Mouse (Mus musculus): Measurements from ENCODE around the gene Nr2f2. TPM values are rescaled to one million over a fixed set of nuclear protein-coding genes. Genes with fewer than 3 reads are reported as not detected.

The Nr2f2 gene
- total and polyA plus RNA-seq, 2 experiments from 2014 or later, result 43.1 to 74.2 TPM

GRCm38 (mm10) chr7:70366808-70367095 is 217 bp upstream of the Nr2f2 start:
- Histone ChIP-seq H3K9me3 (ENCODE audit: low read length) (no peaks in the 10 kb centered on the region), H3K27me3 (ENCODE audit: insufficient read depth, low read length) (peaks cover 22% of the 10 kb centered on the region), H3K4me2 (ENCODE audit: low read depth, low read length) (peak overlapping the region; percentile 77), H3K27ac (peak overlapping the region; percentile 82), H3K36me3 (ENCODE audit: insufficient read depth, low read length) (no peaks in the 10 kb centered on the region), H3K9ac (replicated peaks; ENCODE audit: low read length) (peak overlapping the region; percentile 69), H3K4me1 (ENCODE audit: insufficient read depth, low read length) (no peaks in the 10 kb centered on the region), H3K4me3 (ENCODE audit: low read length) (peak overlapping the region; percentile 48)
- ATAC-seq (no peak), DNase-seq (ENCODE audit: low spot score) (no peak)
- no peak for TF ChIP-seq CTCF (IDR thresholded peaks at IDR 0.05; ENCODE audit: low read depth)
- WGBS, result 14% methylated on average over 1 of the region's 1 CpGs

GRCm38 (mm10) chr7:70365401-70365811 is 1.1 kb downstream of the Nr2f2 start:
- H3K4me3 ChIP-seq (ENCODE audit: low read length), result peak overlapping the region; percentile 48
- under 1% methylated on average over 17 of the region's 17 CpGs for WGBS
- TF ChIP-seq CTCF (IDR thresholded peaks at IDR 0.05; ENCODE audit: low read depth), result no peak
- ATAC-seq (no peak), DNase-seq (ENCODE audit: low spot score) (peak; percentile 61)
- H3K27me3 ChIP-seq (ENCODE audit: insufficient read depth, low read length), result peaks cover 18% of the 10 kb centered on the region
- peak overlapping the region; percentile 82 for H3K27ac ChIP-seq
- H3K36me3 ChIP-seq (ENCODE audit: insufficient read depth, low read length), result no peaks in the 10 kb centered on the region
- no peaks in the 10 kb centered on the region for H3K4me1 ChIP-seq (ENCODE audit: insufficient read depth, low read length)
- H3K9ac ChIP-seq (replicated peaks; ENCODE audit: low read length), result peak overlapping the region; percentile 69
- H3K9me3 ChIP-seq (ENCODE audit: low read length), result no peaks in the 10 kb centered on the region
- H3K4me2 ChIP-seq (ENCODE audit: low read depth, low read length), result peak overlapping the region; percentile 77

GRCm38 (mm10) chr7:70364798-70365197 is 1.7 kb downstream of the Nr2f2 start:
- no peaks in the 10 kb centered on the region for H3K36me3 ChIP-seq (ENCODE audit: insufficient read depth, low read length)
- no peaks in the 10 kb centered on the region for H3K9me3 ChIP-seq (ENCODE audit: low read length)
- peak; percentile 72 for TF ChIP-seq CTCF (IDR thresholded peaks at IDR 0.05; ENCODE audit: low read depth)
- ATAC-seq (no peak), DNase-seq (ENCODE audit: low spot score) (peak; percentile 80)
- peak overlapping the region; percentile 82 for H3K27ac ChIP-seq
- peak overlapping the region; percentile 48 for H3K4me3 ChIP-seq (ENCODE audit: low read length)
- peak overlapping the region; percentile 69 for H3K9ac ChIP-seq (replicated peaks; ENCODE audit: low read length)
- H3K4me2 ChIP-seq (ENCODE audit: low read depth, low read length), result peak overlapping the region; percentile 77
- H3K27me3 ChIP-seq (ENCODE audit: insufficient read depth, low read length), result peaks cover 18% of the 10 kb centered on the region
- no peaks in the 10 kb centered on the region for H3K4me1 ChIP-seq (ENCODE audit: insufficient read depth, low read length)
- WGBS, result 0% methylated on average over 3 of the region's 3 CpGs

- WGBS, result 37% methylated on average over 4 of the region's 4 CpGs
- peak; percentile 8 for DNase-seq (ENCODE audit: low spot score)
- no peak overlapping the region; the same call in 1 of the 2 replicates for H3K27ac ChIP-seq
- no peak for ATAC-seq
- H3K36me3 ChIP-seq (ENCODE audit: insufficient read depth, low read length), result no peaks in the 10 kb centered on the region
- no peaks in the 10 kb centered on the region for H3K9me3 ChIP-seq (ENCODE audit: low read length)
- H3K4me2 ChIP-seq (ENCODE audit: low read depth, low read length), result peak overlapping the region; percentile 77
- no peak for TF ChIP-seq CTCF (IDR thresholded peaks at IDR 0.05; ENCODE audit: low read depth)
- H3K27me3 ChIP-seq (ENCODE audit: insufficient read depth, low read length), result peaks cover 14% of the 10 kb centered on the region
- H3K9ac ChIP-seq (replicated peaks; ENCODE audit: low read length), result 0 out of 2 replicates have a peak overlapping the region, but pooled peaks have one; percentile 33
- peak overlapping the region; percentile 16; the same call in 1 of the 2 replicates for H3K4me3 ChIP-seq (ENCODE audit: low read length)
- no peaks in the 10 kb centered on the region for H3K4me1 ChIP-seq (ENCODE audit: insufficient read depth, low read length)
Observed at GRCm38 (mm10) chr7:70363351-70363750, 3.2 kb downstream of the Nr2f2 start.

GRCm38 (mm10) chr7:70362526-70363170 is 3.9 kb downstream of the Nr2f2 start:
- ATAC-seq, result no peak
- Histone ChIP-seq H3K4me3 (ENCODE audit: low read length) (peak overlapping the region; percentile 78), H3K36me3 (ENCODE audit: insufficient read depth, low read length) (no peaks in the 10 kb centered on the region), H3K9me3 (ENCODE audit: low read length) (no peaks in the 10 kb centered on the region), H3K27ac (peak overlapping the region; percentile 96; the same call in 1 of the 2 replicates), H3K4me1 (ENCODE audit: insufficient read depth, low read length) (no peaks in the 10 kb centered on the region), H3K9ac (replicated peaks; ENCODE audit: low read length) (peak overlapping the region; percentile 66), H3K27me3 (ENCODE audit: insufficient read depth, low read length) (peaks cover 8% of the 10 kb centered on the region), H3K4me2 (ENCODE audit: low read depth, low read length) (peak overlapping the region; percentile 77)
- TF ChIP-seq CTCF (IDR thresholded peaks at IDR 0.05; ENCODE audit: low read depth), result no peak
- peak; percentile 38 for DNase-seq (ENCODE audit: low spot score)
- WGBS, result 13% methylated on average over 12 of the region's 12 CpGs

GRCm38 (mm10) chr7:70361383-70362364 is 4.9 kb downstream of the Nr2f2 start:
- Histone ChIP-seq H3K4me3 (ENCODE audit: low read length) (peak overlapping the region; percentile 78), H3K4me2 (ENCODE audit: low read depth, low read length) (peak overlapping the region; percentile 77), H3K36me3 (ENCODE audit: insufficient read depth, low read length) (no peaks in the 10 kb centered on the region), H3K9me3 (ENCODE audit: low read length) (no peaks in the 10 kb centered on the region), H3K27ac (peak overlapping the region; percentile 96), H3K27me3 (ENCODE audit: insufficient read depth, low read length) (peaks cover 11% of the 10 kb centered on the region; the same call in 1 of the 2 replicates), H3K4me1 (ENCODE audit: insufficient read depth, low read length) (no peaks in the 10 kb centered on the region), H3K9ac (replicated peaks; ENCODE audit: low read length) (peak overlapping the region; percentile 86)
- DNase-seq (ENCODE audit: low spot score) (peak; percentile 99), ATAC-seq (peak; percentile 95)
- 0 out of 2 replicates have a peak, but pooled peaks have one; percentile 4 for TF ChIP-seq CTCF (IDR thresholded peaks at IDR 0.05; ENCODE audit: low read depth)
- under 1% methylated on average over 84 of the region's 98 CpGs for WGBS

Data from hindbrain, postnatal 0 days (tissue).